Mouse (Mus musculus) frontal cortex, postnatal 36 days (tissue): ENCODE results near the gene Timm22.

Source experiments
- DNase-seq, 2 experiments: peaks; one replicate each; pipeline ENCODE4 v3.0.0; 2022; ENCODE audit warnings: low spot score in 2 of 2

The Timm22 gene

DNA sequence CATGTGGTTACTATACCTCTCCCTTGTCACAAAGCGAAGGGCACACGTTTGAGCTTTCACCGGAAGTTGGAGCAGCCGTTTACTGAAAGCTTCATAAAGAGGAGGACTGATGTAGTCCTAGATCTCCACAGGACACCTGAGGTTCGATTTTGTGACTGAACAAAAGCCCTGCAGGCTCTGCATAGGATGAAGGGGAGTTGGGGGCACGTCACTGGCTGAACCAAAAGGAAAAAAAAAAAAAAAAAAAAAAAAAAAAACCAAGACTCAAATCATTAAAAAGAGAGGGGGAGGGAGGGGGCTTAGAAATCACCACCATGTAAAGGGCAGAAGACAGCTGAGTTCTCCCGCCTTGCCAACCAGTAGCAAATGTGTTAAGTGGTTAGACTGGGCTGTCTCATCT, 18.0 kb upstream of the Timm22 start:
- no peak for DNase-seq

DNA sequence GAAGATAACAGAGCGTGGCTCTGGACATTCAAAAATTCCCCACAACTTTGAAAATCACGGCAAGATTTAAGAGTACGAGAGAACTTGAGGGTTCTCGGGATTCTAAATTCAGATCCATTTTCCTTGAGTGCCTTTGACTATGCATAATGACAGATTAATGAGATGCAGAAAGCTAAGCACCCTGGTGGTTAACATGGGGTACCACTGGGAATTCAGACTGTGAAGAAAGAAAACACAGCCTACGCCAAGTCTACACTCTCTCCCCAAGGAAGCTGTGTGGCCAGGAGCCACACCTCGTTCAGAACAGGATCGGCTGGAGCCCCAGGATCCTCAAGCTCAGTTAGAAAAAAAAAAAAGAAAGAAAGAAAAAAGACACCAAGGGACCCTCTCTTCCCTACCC, 14.2 kb upstream of the Timm22 start:
- DNase-seq, result no peak

DNA sequence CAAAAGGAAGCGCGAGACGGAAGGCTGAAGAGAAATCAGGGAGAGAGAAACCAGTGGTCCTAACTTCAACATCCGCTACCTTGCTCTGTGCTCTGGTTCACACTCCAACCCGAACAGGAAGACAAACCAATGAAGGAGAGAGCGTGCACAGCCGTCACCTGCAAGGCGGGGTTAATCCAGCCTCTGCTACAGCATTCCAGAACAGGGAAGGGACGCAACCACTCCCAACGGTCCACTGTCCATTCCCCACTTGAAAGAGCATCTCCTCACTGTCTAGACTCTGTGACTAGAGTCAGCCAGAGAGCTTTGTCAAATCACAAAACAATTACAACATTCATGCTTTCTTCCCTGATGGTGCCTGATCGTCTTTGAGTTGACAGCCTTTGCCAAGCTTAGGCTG, 13.8 kb upstream of the Timm22 start:
- no peak for DNase-seq

DNA sequence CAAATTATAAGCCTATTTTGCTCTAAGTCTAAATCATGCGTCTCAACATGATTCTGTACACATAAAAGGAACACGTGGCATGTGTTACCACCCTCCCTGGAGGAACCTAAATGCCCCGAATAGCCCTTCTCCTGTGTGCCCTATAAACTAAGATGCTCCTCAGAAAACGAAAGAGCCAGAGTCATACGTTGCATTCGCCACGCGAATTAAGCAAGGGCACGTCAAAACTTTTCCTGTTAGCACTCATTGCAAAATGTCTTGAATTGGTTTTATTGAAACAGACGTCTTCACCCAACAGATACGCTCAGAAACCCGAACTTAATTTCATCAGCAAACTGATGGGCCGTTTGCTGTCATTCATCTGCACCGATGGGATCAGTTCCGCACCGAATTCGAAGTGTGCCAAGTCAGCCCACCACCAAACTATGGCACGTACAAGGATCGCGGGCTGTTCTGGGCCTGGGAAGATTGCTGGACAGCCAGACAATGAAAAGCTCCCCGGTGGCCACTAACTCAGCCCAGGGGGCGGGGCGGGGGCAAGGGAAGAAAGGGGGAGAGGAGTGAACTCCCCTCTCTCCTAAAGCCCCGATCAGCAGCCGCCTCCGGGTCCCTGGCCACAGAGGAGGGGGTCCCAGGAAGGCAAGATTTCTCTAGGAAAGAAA, 9.0 kb upstream of the Timm22 start:
- DNase-seq, result no peak

DNA sequence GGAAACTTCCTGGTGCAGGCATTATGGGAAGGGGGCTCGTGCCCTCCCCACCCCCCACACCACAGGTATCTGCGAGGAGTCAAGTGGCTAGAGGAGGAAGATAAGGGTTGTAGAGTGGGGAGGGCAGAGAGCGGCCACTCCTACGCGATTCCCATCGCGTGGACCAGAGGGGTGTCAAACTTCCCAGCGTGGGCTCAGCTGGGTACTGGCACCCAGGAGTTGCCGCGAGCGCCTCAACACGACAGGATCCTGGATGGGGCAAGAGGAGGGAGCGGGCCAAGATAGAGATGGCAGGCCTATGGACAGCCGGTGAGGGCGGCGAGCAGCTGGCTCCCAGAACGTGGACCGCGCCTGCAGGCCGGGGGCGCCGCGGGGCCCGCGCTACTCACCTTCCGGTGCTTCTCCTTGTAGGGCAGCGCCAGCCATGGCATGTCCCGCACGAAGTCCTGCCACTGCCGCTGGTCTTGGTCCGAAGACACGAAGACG, 8.4 kb upstream of the Timm22 start:
- no peak for DNase-seq

DNA sequence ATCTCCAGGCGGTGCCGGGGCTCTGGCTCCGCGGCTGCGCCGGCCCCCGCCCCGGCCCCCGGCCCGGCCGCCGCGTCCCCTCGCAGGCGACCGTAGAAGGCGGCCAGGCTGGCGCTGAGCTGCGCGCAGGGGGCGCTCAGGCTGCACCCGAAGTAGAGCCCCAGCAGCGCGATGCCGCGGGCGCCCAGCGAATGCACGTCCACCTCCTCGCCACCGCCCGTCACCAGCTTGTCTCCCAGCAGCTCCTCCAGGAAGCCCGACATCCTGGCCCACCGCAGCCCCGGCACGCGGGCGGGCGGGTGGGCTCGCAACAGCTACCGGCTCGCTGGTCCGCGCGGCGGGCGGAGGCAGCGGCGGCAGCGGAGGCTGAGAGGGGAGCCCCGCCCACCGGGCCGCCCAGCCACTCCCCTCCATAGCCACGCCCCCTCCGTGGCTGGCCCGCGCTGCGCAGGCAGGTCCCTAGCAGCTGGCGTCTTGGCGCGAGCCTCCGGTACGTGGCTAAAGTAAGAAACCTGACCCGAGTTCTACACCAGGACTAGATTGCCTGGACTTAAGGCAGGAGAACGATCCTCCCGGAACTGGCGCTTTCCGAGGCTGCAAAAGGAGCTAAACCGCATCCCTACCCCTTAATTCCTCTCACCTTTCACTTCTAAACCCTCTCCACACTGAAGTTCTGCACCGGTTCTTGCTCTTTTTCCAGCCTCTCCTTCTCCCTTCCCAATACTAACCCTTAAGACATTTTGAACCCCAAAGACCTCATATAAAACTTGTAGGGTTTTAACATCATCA, 7.8 kb upstream of the Timm22 start, which contains the start of gene Nxn:
TSS of gene Nxn (minus strand) at position 343 of the 789 bp plus-strand sequence.
- DNase-seq, result peak; percentile 75 to 77

DNA sequence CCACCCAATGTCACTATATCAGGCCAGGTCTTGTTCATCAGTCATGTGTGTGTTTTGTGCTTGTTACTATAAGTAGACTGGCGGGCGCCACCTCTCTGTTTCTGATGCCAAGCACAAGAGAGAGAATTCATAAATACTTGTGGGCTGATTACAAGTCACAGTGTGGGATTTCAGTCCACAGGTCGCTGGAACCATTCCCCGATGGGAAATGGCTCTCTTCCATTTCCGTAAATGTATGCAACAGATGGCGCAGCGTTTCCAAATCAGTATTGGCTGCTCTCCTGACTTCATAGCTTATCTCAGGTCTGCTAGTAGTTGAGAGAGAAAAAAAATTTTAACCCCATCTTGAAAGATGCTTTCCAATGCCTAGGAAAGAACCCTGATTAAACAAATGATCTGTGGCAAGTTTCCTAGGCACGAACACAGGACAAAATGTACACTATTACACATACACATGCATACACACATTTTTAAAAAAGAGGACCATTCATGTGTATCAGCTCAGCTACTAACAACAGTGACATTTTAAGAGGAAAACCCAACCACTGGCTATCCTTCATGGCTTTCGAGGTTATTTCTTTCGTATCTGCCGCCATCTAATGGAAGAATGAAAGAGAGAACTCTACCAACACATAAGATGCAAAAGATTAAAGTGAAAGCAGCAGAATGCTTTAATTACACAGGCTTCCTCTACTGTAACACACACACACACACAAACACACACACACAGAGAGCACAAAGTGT, 7.0 kb upstream of the Timm22 start:
- peak in 1 of 2 experiments; percentile 30 for DNase-seq

DNA sequence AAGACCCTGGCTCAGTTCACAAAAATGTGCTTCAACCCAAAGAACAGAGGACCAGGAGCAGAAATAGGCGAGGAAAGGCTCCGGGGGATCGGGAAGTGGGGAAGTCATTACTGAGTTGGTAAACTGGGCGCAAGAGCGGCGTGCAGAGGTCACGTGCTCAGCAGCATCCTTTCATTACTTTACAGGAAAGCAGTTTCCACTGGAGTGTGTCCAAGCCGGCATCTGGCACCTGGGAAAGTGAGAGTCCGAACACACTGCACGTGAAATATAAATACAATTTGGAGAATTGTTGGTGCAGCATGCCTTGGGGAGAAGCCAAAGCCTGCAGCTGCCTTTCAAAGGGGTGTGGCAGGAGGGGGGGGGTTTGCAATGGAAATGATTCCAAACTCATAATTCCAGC, 5.4 kb upstream of the Timm22 start:
- DNase-seq, result no peak

DNA sequence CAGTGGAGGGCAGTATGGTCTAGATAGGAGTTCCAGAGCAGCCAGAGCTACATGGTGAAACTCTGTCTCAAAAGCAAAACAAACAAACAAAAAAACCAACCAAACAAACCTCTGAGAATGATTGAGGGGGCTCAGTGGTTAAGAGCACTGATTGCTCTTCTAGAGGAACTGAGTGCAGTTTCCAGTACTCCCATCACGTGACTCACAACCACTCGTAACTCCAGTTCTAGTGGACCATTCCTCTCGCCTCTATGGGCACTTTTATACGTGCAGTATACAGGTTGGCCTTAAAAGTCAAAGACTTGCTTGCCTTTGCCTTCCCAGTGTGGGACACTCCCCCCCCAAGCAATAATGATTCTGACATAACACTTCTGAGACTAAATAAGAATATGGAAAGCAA, 1.6 kb upstream of the Timm22 start:
- no peak for DNase-seq

DNA sequence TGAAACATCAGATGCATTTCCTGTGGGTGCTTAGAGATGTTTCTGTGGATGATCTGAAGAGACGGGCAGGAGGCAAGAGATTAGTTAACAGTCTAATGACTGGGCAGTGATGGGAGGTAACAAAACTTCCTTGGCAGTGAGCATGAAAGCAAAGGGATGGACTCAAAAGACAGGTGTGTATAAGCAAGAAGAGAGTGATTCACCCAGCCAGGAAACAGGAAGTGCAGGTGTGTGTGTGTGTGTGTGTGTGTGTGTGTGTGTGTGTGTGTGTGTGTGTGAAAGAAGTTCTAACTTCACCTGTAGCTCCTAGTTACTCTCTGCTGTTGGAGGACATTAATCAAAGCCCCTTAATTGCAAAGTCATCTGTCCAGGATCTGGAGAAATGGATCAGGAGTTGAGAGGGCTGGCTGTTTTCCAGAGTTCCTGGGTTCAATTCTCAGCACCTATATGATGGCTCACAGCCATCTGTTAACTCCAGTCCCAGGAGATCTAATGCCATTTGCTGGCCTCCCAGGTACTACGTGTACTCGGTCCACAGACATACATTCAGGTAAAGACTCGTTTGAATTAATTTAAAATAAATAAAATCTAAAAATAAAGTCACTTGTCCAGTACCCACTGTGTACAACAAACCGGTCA, 1.0 kb upstream of the Timm22 start:
- DNase-seq, result no peak

DNA sequence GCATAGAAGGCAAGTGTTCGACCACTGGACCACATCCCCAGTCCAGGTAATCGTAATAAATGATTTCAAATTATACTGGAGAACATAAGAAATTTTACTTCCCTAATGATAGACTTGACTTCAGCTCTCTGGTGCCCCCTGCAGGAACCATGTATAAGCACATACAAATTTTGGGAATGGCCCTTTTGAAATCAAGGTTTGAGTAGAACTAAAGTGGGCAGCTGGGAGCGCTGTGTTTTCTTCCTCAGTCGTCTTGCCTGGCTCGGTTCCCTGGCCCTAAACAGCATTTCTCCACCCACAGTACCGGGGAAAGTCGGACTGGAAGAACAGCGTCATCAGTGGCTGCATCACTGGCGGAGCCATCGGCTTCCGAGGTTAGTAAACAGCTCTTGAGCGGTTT, 4.1 kb downstream of the Timm22 start:
- peak in 1 of 2 experiments; percentile 60 for DNase-seq

DNA sequence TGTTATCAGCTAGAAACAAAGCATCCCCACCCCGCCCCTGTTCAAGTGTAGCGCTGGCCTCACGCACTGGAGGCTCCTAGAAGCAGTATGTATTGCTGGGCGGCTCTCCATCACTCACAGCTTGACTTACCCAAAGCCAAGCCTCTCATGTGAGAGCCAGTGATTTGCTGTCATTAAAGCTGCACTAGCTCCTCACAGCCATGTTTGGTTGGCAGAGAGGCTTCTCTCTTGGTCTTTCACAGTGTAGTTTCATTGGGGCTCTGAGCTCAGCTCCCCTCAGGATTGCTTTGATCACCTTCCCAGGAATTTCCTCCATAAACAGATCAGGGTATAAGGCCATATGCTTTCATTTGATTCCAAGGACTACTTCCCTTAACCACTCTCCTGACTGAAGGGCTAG, 6.5 kb downstream of the Timm22 start:
- DNase-seq, result no peak

DNA sequence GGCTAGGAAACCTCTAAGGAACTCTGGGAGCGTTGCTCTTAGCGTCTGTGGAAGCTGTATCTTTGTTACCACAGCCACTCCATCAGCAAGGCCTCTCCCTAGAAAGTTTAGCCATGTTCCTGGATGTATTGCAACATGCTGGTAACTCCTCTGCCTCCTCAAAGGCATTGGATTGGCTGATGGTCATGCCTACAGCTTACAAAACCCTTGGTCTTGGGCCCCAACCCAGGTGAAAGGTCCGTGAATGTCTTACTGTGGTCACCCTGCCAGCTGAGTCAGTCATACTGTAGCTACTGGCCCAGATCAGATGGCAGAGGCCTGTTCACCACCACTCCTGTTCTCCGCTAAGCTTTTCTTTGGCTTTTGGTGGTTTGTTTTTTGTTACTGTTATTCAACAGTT, 8.2 kb downstream of the Timm22 start:
- DNase-seq, result no peak

DNA sequence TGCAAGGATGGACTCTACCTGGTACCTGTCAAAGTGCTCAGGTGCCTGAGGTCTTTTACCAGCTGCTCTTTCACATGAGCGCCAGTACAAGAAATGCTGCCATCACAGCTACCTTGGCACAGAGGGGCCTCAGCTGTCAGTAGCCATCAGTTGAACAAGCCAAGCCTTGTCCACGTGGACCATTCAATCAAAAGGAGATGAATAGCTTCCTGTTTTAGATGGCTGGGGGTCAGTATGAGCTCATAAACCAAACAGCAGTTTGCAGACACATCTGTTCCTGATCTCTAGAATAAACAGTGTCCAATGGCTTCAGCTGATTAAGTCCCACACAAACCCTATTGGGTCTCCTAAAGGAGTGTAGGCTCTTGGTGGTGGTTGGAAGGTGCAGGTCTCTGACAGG, 9.2 kb downstream of the Timm22 start:
- DNase-seq, result no peak

DNA sequence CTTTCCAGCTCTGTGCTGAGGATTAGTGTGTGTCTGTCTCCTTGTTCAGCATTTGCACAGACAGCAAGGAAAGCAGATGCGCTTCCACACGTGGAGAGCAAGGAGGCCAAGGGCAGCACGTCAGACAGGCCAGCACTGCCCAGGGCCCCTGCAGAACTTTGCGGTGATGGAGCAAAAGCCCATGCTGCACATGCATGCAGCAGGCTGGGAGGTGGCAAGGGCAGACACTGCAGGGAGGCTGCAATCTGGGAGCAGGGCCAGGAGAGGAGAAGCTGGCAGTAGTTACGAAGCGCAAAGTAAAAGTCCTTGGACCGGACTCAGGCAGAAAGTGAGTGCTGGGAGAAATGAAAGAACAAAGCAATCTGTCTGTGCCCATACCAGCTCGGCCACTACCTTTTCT, 11.7 kb downstream of the Timm22 start:
- peak in 1 of 2 experiments; percentile 71 for DNase-seq

DNA sequence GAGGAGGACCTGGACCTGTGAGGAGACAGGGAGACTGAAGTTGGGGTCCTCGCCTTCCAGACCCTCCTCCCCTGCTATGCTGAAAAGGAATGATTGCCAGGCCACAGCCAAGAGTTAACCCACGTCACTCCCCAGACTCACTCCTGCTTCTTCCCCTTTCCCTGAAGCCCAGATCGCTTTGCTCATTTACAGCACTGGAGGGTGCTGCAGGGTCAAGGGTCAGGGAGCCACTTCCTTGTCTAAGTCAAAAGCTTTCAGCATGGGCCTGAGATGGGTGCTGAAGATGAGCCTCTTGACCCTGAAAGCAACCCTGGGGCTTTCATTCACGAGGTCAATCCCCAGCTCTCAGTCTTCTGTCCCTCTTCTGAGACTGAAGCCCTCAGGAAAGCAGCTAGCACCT, 12.4 kb downstream of the Timm22 start:
- no peak for DNase-seq

DNA sequence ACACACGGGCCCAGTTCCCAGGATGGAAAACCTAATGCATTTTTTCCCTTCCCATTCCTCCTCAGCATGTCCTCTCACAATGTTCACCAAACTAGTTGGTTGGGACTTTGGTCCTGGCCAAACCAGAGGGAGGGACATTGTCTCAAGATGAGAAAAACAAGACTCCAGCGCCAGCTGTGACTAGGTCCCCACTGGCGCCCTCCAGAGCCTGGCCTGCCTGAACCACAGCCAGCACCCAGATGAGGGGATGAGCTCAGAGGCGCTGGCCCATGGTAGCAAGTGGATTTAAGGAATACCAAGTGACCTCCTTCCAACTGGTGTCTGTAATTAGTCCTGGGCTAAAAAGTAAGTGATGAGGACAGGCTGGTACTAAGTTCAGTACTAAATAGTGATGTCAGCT, 14.1 kb downstream of the Timm22 start:
- no peak for DNase-seq

DNA sequence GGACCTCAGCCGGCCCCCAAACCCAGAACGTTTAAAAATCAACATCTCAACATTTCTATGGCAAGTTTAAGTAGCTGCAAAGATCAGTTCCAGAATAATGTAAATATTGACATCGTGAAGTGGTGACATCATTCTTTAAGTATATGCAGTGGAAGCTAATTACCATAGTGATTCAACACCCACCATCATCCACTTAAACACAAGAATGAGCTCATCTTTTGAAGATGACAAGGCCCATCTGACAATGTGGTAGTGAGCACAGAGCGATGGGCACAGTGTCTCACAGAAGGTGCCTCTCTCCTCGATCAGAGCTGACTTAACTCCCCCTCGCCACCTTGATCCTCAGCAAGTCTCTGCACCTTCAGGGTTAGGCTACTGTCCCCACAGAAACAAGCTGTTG, 19.0 kb downstream of the Timm22 start:
- DNase-seq, result no peak

DNA sequence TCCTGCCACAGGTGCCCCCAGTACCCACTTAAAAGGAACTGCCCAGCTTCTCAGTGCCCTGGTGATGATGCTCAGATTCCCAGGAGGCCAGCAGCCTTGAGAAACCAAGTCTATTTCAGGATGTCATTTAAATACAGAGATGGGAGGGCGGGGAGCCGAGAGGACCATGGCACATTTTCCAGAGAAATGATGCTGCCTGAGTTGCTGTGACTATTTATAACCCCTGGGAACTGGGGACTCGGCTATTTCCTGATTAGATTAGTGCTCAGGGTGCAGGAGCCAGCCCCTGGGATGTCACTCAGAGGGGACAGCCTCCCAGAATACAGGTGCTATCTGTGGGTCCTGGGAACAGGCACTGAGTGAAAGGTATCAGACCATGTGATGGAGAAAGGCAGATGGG, 21.0 kb downstream of the Timm22 start:
- no peak for DNase-seq

DNA sequence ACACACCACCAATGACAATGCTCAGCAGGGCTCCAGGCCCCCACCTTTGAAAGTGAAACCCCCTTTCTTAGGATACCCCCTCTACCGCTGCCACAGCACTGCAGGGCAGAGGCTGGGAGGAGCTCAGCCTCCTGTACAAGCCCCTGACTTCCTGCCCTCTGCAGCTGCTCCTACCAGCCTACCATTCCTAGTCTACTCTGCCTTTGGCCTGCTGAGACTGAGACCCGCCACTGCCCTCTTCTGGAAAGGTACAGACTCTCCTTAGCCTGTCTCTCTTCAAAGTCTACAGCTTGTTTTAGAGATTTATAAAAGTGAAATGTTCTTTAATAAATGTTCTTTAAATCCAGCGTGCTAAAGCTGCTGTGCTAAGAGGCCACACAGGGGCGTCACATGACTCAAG, 22.3 kb downstream of the Timm22 start:
- DNase-seq, result no peak

DNA sequence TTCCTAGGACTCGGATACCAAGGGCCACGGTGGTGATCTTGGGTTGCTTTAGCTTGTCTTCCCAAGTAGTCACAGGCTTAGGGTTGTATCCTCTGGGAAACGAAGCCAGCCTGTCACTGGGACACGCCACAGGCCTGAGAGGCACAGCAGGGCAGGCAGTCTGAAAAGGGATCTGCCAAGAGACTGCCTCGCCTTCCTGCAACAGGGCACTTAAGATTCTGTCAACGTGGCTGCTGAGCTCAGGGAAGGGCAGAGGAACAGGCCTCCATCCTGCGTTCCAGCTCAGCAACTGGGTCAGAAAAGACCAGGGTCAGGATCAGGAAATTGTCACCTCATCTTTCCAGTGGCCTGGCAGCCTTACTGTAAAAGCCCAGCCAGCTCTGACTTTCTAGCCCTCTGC, 22.8 kb downstream of the Timm22 start:
- no peak for DNase-seq

DNA sequence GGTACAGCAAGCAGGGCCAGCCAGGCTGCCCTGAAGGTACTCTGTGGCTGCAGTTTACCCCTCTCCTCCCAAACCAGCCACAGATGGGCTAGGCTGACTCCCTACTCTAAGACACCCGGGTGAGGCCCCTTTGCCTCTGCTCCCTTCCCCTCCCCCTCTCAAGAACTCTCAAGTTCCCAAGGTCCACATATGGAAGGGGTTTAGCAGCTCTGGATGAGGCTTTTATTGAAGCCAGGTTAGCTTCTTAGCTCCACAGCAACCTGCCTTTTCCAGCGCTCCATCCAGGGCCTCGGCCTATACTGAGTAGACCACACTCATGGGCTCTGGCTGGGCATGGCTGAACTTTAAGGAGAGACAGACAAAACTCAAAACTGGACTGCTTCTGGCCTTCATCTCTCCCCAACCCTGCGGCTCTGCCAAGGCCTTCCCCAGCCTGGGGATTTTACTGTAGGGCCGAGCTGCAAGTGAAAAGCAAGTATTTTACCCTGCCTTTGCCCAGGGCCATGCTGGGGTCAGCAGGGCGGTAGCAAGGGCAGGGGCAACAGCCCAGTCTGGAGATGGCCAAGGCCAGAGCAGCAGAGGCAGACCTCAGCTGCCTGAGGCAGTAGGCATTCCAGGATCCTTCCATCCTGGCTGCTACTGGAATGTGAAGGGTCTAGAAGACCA, 23.3 kb downstream of the Timm22 start:
- no peak for DNase-seq
